8 mouse cellular contexts compared by ENCODE assay signal in the genomic region with DNA sequence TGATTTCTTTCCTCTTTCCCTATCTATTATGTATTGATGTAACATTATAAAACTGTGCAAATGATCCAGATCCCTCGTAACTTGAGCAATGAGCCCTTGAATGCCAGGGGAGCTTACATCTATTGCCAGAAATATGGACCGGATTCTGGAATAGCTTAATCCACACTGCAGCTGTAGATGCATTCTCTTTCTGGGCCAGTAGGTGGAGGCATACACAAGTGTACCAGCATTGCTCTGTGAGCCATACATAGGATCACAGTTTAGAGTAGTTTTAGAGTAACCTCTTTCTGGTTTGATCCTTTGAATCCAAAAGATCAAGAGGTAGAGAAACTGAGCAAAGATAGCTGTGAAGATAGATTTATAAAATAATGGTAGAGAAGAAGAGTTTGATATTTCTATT. TPM values are rescaled to one million over a fixed set of nuclear protein-coding genes. Genes with fewer than 3 reads are reported as not detected.
DNase-seq lines count a peak whose midpoint lies in the region; ATAC-seq lines count a peak whose summit lies in the region.

No protein-coding gene starts in this region.

- peaks cover 4% of the 10 kb centered on the region; the same call in 1 of the 2 replicates for H3K36me3 ChIP-seq in forebrain, embryonic 13.5 days (ENCODE audit: poor library complexity, severe bottlenecking)
- no peaks in the 10 kb centered on the region for H3K36me3 ChIP-seq in forebrain, embryonic 11.5 days (ENCODE audit: control insufficient read depth, insufficient read depth, low read length)

- 54% methylated on average over 2 of the region's 2 CpGs for WGBS in forebrain, embryonic 13.5 days
- 49% methylated on average over 2 of the region's 2 CpGs for WGBS in forebrain, embryonic 11.5 days

- H3K27me3 ChIP-seq in forebrain, embryonic 13.5 days, result no peaks in the 10 kb centered on the region
- no peaks in the 10 kb centered on the region for H3K27me3 ChIP-seq in forebrain, embryonic 11.5 days (ENCODE audit: control insufficient read depth, insufficient read depth, low read length)

- peak; percentile 62; the same call in 1 of the 2 replicates for ATAC-seq in forebrain, embryonic 13.5 days
- ATAC-seq in forebrain, embryonic 11.5 days (replicated peaks; ENCODE audit: low FRiP score), result no peak; the same call in 1 of the 2 replicates

- H3K4me2 ChIP-seq in forebrain, embryonic 13.5 days, result no peak overlapping the region
- H3K4me2 ChIP-seq in forebrain, embryonic 11.5 days (ENCODE audit: low read depth, low read length, severe bottlenecking), result no peak overlapping the region

- H3K4me1 ChIP-seq in forebrain, embryonic 13.5 days, result no peaks in the 10 kb centered on the region
- no peaks in the 10 kb centered on the region for H3K4me1 ChIP-seq in forebrain, embryonic 11.5 days (replicated peaks; ENCODE audit: control insufficient read depth, insufficient read depth, low read length)

- no peak overlapping the region for H3K4me3 ChIP-seq in forebrain, embryonic 13.5 days
- H3K4me3 ChIP-seq in forebrain, embryonic 11.5 days (ENCODE audit: low read depth, low read length), result no peak overlapping the region

- DNase-seq in forebrain, embryonic 11.5 days (ENCODE audit: low spot score), result no peak
- peak; percentile 32 for DNase-seq in A20 (ENCODE audit: low read depth, low spot score)
- peak; percentile 77 for DNase-seq in brain, adult 2 months (ENCODE audit: low read depth, low spot score)
- peak; percentile 4 to 82 for DNase-seq in frontal cortex, adult 2 months (ENCODE audit: extremely low spot score in 1 of 2, low spot score in 1 of 2)
- DNase-seq in kidney, postnatal 4 days, result peak; percentile 62 to 73
- peak; percentile 50 for DNase-seq in lung, postnatal 25 days (ENCODE audit: low spot score)
- DNase-seq in right cerebral cortex, postnatal 25 days, result peak; percentile 21

- no peaks in the 10 kb centered on the region for H3K9me3 ChIP-seq in forebrain, embryonic 13.5 days (replicated peaks)
- H3K9me3 ChIP-seq in forebrain, embryonic 11.5 days (ENCODE audit: control insufficient read depth, low read length), result no peaks in the 10 kb centered on the region

- no peak overlapping the region for H3K9ac ChIP-seq in forebrain, embryonic 13.5 days
- H3K9ac ChIP-seq in forebrain, embryonic 11.5 days (ENCODE audit: low read length), result no peak overlapping the region

- no peak overlapping the region for H3K27ac ChIP-seq in forebrain, embryonic 13.5 days
- no peak overlapping the region for H3K27ac ChIP-seq in forebrain, embryonic 11.5 days (ENCODE audit: low read depth, low read length)

RNA-seq across cellular contexts. Expression of gene Gpr82, which starts 49.0 kb away (rescaled TPM):
- polyA plus RNA-seq in forebrain, embryonic 13.5 days (2015; fragmentation: Nextera tagmentation; extraction: Ambion mirVana), result 0.58 and 0.61 TPM in 2 replicates
- 0.48 and 0.57 TPM in 2 replicates for polyA plus RNA-seq in forebrain, embryonic 11.5 days (2014; fragmentation: Nextera tagmentation; extraction: Ambion mirVana)
- 0.04 TPM in 1 of 2 replicates, not detected in the other for polyA plus RNA-seq in frontal cortex, adult 2 months (2012; rRNA removed)
